Mouse (Mus musculus): Measurements from ENCODE around the gene Krt4.

The Krt4 gene

GRCm38 (mm10) chr15:101892820-101893219, 31.7 kb downstream of the Krt4 start, which contains the start of gene Krt76:
TSS of gene Krt76 (minus strand) at chr15:101892920.
- DNase-seq (ENCODE audit: low spot score in 2 of 2): no peak

DNA sequence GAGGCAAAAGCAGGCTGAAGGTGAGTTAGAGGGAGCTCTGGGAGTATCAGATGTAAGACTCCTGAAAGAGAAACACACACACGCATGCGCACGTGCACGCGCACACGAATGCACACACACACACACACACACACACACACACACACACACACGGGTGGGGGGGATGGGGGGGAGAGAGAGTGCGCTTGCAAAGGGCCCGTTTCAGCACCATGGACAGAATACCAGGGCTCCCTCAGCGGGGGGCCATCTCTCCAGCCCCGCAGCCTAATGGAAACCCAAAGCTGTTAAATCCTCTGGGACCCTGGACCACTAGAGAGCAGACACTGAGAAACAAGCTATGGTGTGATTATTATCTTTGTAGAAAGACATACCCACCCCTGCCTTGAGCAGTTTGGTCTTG, 44.8 kb downstream of the Krt4 start:
- DNase-seq (ENCODE audit: low spot score in 2 of 2): no peak

DNA sequence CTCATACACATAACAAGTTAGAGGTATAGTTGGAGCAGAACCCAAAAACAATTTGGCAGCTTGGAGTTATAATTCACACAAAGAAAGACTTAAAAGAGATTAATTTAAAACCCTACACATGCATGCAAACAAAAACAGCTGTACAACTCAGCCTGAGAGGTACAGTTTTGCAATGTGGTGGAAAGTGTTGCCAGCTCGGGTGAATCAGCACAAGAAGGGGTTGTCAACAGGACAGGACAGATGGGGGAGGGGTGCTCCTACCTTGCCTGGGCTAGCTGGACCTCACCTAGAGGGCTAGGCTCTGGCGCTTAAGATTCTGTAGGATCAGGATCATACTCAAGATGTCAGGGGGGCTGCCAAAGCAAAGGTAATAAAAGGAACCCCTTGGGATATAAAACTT, 46.5 kb downstream of the Krt4 start:
- no peak for DNase-seq (ENCODE audit: low spot score in 2 of 2)

GRCm38 (mm10) chr15:101874383-101874782, 50.2 kb downstream of the Krt4 start:
- DNase-seq (ENCODE audit: low spot score in 2 of 2): no peak

DNA sequence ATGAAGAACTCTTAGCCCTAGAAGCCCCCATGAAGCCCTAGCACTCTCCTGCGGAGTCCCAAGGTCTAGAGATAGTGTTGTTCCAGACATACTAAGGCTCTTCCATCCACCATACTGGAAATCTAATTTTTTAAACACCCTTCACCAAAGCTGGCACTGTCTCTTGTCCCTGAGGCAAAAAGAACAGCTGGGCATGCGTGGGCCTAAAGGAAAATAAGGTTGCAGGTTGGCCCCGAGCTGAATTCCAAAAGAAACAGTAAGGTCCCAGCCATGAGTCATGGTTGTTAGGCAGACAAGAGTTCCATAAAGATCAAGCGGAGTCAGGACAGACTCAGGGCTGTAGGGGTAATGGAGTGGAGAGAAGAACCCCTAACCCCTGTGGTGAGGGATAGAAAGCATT, 51.3 kb downstream of the Krt4 start:
- DNase-seq (ENCODE audit: low spot score in 2 of 2): peak in 1 of 2 experiments; percentile 29

GRCm38 (mm10) chr15:101869431-101869830, 55.1 kb downstream of the Krt4 start, which contains the start of gene Krt77:
TSS of gene Krt77 (minus strand) at chr15:101869705.
- peak; percentile 66 to 81 for DNase-seq (ENCODE audit: low spot score in 2 of 2)

All from frontal cortex, postnatal 36 days (tissue).